Mouse (Mus musculus) forebrain, embryonic 14.5 days (tissue): Measurements from ENCODE around the gene Cat. TPM values are rescaled to one million over a fixed set of nuclear protein-coding genes. Genes with fewer than 3 reads are reported as not detected.

ENCODE experiments used
- ATAC-seq: fragments of 200-750 bp; cut with Nextera tagmentation; 2 replicates; pipeline ENCODE4 v1.8.0; 2017; ENCODE audit warnings: mild to moderate bottlenecking, moderate library complexity
- DNase-seq: peaks from one replicate; pipeline ENCODE4 v3.0.0-alpha.2; 2015; ENCODE audit warnings: low spot score
- H3K27ac ChIP-seq: fragments of 300-500 bp; sonication (generic); 2 replicates; pipeline ENCODE4 v1.5.1; 2014; ENCODE audit warnings: low read depth, mild to moderate bottlenecking, control low read depth, low read length, moderate library complexity
- H3K27me3 ChIP-seq: fragments of 300-500 bp; sonication (generic); replicated peaks from 2 replicates; pipeline ENCODE4 v1.6.1; 2014; ENCODE audit warnings: low read length, control low read depth, mixed read lengths; ENCODE audit not compliant: control insufficient read depth, insufficient read depth
- H3K36me3 ChIP-seq: fragments of 300-500 bp; sonication (generic); 2 replicates; pipeline ENCODE4 v1.6.1; 2014; ENCODE audit warnings: low read length, control low read depth; ENCODE audit not compliant: control insufficient read depth, insufficient read depth
- H3K4me1 ChIP-seq: fragments of 300-500 bp; sonication (generic); 2 replicates; pipeline ENCODE4 v1.6.1; 2014; ENCODE audit warnings: antibody characterized with exemption, low read length, control low read depth; ENCODE audit not compliant: control insufficient read depth, insufficient read depth
- H3K4me2 ChIP-seq: fragments of 300-500 bp; sonication (generic); 2 replicates; pipeline ENCODE4 v1.6.1; 2014; ENCODE audit warnings: mild to moderate bottlenecking, control low read depth, low read length
- H3K4me3 ChIP-seq: fragments of 300-500 bp; sonication (generic); 2 replicates; pipeline ENCODE4 v1.5.1; 2014; ENCODE audit warnings: low read depth, low read length, control low read depth
- H3K9ac ChIP-seq: fragments of 300-500 bp; sonication (generic); 2 replicates; pipeline ENCODE4 v1.6.1; 2014; ENCODE audit warnings: mild to moderate bottlenecking, low read length, control low read depth, moderate library complexity
- H3K9me3 ChIP-seq: fragments of 300-500 bp; sonication (generic); replicated peaks from 2 replicates; pipeline ENCODE4 v1.6.1; 2016; ENCODE audit warnings: low read length, control low read depth, mixed read lengths; ENCODE audit not compliant: control insufficient read depth
- WGBS: fragments of 180-500 bp; shearing (Covaris S2); extraction: QIAGEN DNeasy Blood & Tissue Kit; methylation state at CpG from one replicate; pipeline ENCODE4 v1.1.7; 2014; 5-methylcytosine and 5-hydroxymethylcytosine counted together
- polyA plus RNA-seq: library from polyadenylated mRNA; unstranded; fragments of >200 nt; fragmentation: Nextera tagmentation; extraction: Ambion mirVana; gene quantifications from 2 replicates; pipeline ENCODE4 v1.2.1, GENCODE M21; 2014

The Cat gene
- polyA plus RNA-seq, 1 experiment from 2014 or later: 81.9 TPM

DNA sequence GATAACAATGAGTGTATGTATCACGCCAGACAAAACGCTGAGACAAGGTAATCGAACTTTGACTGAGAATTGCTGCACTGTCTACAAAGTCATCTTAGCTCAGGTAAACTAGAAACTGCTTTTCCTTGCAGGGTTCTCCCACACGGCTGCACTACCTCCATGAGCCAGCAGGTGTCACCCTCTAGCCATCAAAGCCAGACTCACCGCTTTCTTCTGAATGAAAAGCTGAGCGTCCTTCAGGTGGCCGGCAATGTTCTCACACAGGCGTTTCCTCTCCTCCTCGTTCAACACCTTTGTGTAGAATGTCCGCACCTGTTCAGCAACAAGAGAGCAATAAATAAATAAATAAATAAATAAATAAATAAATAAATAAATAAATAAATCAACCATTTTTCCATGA, 28.3 kb downstream of the Cat start:
- peak; percentile 69 for ATAC-seq
- H3K9ac ChIP-seq: no peak overlapping the region
- H3K4me2 ChIP-seq: no peak overlapping the region
- H3K4me3 ChIP-seq: no peak overlapping the region
- no peaks in the 10 kb centered on the region for H3K27me3 ChIP-seq
- H3K4me1 ChIP-seq: no peaks in the 10 kb centered on the region
- peak; percentile 89 for DNase-seq
- peaks cover 61% of the 10 kb centered on the region for H3K36me3 ChIP-seq
- WGBS: 20% methylated on average over 10 of the region's 10 CpGs
- no peaks in the 10 kb centered on the region for H3K9me3 ChIP-seq
- no peak overlapping the region for H3K27ac ChIP-seq

DNA sequence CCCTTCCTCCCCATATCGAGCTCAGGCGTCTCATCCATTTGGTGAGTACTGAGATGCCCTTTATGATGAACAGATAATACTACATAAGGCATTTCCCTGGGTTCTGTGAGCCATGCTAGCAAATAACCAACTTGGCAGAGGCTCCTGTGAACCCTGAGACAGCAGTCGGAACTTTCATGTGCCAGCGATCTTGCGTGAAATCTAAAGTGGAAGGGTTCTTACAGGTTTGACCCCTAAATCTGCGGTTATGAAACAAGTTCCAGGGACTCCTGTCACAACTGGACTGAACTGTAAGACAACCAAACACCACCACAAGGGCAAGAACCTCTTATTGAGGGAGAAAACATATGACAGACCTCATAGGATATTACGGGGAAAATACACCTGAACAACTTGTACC, 29.2 kb downstream of the Cat start:
- Histone ChIP-seq H3K36me3 (peaks cover 57% of the 10 kb centered on the region), H3K4me2 (no peak overlapping the region), H3K27me3 (no peaks in the 10 kb centered on the region), H3K9me3 (no peaks in the 10 kb centered on the region), H3K4me1 (no peaks in the 10 kb centered on the region), H3K27ac (no peak overlapping the region), H3K9ac (no peak overlapping the region), H3K4me3 (no peak overlapping the region)
- DNase-seq (no peak), ATAC-seq (no peak)
- 94% methylated on average over 7 of the region's 7 CpGs for WGBS

DNA sequence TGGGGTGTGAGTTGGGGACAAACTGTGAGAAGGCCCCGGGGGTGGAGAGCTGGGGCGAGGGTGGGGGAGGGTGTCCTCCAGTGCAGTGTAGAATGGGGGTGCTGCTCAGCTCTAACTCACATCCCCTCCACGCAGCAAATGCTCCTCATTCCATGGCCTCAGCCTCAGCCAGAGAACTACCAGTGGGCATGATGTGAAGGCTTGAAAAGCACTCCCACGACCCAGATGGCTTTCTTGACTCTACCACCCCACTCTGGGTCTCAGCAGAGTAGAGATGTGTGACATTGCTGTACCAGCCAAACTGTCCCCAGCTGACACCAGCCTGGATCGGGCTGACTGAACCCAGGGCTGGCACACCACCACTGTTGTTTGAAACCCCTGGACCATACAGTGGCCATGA, 32.4 kb downstream of the Cat start:
- H3K4me2 ChIP-seq: no peak overlapping the region
- no peak for DNase-seq
- 91% methylated on average over 5 of the region's 5 CpGs for WGBS

DNA sequence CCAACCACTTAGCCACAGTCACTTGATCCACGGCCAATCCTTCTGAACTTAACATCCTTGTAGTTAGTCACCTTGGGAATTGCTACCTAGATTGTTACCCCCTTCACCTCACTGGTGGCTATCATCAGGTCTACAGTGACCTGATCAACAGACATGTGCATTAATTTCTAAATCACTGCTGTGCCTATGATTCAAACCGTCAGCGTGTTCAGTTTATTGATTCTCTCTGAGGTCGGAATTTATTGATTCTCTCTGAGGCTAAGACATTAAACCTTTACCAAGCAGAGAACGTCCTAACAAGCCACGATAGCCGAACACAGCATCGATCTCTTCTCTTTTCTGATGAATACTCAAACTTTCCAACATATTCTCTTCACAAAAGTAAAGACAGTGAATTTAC, 34.7 kb downstream of the Cat start:
- Histone ChIP-seq H3K4me3 (no peak overlapping the region), H3K4me1 (no peaks in the 10 kb centered on the region), H3K4me2 (no peak overlapping the region), H3K27ac (no peak overlapping the region), H3K9me3 (no peaks in the 10 kb centered on the region), H3K36me3 (peaks cover 25% of the 10 kb centered on the region), H3K27me3 (no peaks in the 10 kb centered on the region), H3K9ac (no peak overlapping the region)
- DNase-seq (no peak), ATAC-seq (no peak)
- 91% methylated on average over 8 of the region's 8 CpGs for WGBS

More for the DNA sequence above, 32.4 kb downstream of the Cat start:
- no peaks in the 10 kb centered on the region for H3K4me1 ChIP-seq
- H3K36me3 ChIP-seq: peaks cover 39% of the 10 kb centered on the region
- ATAC-seq: no peak
- H3K27me3 ChIP-seq: no peaks in the 10 kb centered on the region
- H3K9ac ChIP-seq: no peak overlapping the region
- no peak overlapping the region for H3K27ac ChIP-seq
- no peak overlapping the region for H3K4me3 ChIP-seq
- no peaks in the 10 kb centered on the region for H3K9me3 ChIP-seq

DNA sequence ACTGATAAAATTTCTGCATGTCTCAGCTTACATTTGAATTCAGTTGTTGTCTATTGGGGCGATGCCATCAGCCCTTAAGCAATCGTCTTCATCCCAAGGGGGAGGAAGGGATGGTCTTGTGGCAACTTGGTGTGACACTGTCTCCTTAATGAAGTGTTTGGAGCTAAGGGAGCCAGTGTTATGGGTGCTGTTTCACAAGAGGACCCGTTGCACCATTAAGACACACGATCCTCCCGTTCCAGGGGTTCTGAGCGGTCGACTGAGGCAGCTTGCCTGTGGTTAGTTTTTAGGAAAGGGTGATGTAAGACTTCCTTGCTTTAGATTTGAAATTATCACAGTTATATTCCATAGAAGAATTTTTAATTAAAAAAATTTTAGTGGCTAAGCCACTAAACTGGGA, 35.1 kb downstream of the Cat start:
- DNase-seq: no peak
- no peak overlapping the region for H3K4me3 ChIP-seq
- no peaks in the 10 kb centered on the region for H3K27me3 ChIP-seq
- 90% methylated on average over 7 of the region's 7 CpGs for WGBS
- H3K4me2 ChIP-seq: no peak overlapping the region
- no peak for ATAC-seq
- H3K4me1 ChIP-seq: no peaks in the 10 kb centered on the region
- H3K36me3 ChIP-seq: peaks cover 21% of the 10 kb centered on the region
- no peak overlapping the region for H3K9ac ChIP-seq
- H3K9me3 ChIP-seq: no peaks in the 10 kb centered on the region
- no peak overlapping the region for H3K27ac ChIP-seq

DNA sequence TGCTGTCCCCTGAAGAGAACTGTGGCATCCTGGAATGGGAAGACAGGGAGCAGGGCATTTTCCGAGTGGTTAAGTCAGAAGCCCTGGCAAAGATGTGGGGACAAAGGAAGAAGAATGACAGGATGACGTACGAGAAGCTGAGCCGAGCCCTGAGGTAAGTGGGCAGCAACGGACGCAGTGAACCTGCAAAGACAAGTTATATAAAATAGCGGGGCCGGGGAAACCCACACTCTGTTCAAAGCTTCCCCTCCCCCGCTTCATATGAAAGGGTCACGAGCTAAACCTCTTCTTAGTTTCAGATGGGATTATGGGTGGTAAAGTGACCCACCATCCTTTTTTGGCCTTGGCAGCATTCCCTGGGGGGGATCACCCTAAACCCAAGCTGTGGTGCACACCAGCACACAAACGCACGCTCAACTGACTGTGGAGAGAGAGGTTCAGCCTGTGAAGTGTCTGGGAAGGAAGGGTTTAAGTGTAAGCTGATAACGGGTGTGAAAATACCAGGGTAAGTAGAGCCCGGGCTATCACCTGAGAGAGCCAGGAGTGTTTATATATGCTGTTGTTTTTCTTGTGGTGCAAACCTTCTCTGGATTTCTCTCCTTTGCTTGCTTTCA, 35.9 kb downstream of the Cat start:
- Histone ChIP-seq H3K4me2 (no peak overlapping the region), H3K4me1 (no peaks in the 10 kb centered on the region), H3K27ac (no peak overlapping the region), H3K9ac (no peak overlapping the region), H3K36me3 (peaks cover 14% of the 10 kb centered on the region), H3K9me3 (no peaks in the 10 kb centered on the region), H3K4me3 (no peak overlapping the region), H3K27me3 (no peaks in the 10 kb centered on the region)
- ATAC-seq (no peak), DNase-seq (no peak)
- 69% methylated on average over 14 of the region's 14 CpGs for WGBS

DNA sequence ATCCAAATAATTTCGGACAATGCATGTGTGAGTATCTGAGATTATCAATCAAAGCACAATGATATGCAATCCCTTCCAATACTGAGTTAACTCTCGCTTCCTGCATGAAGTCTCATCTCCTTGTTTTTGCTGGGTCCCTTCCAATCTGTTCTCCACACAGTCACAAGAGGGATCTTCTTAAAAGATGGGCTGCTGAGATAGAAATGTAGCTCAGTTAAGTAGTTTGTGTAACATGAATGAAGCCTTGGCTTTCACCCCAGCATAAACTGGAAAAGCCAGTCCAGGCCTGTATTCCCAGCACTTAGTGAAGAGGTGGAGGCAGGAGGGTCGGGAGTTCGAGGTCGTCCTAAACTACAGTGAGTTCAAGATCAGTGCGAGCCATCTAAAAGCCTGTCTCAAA, 38.6 kb downstream of the Cat start:
- WGBS: 88% methylated on average over 6 of the region's 6 CpGs
- Histone ChIP-seq H3K4me1 (no peaks in the 10 kb centered on the region), H3K9me3 (no peaks in the 10 kb centered on the region), H3K4me2 (no peak overlapping the region), H3K27me3 (no peaks in the 10 kb centered on the region), H3K36me3 (no peaks in the 10 kb centered on the region), H3K4me3 (no peak overlapping the region), H3K9ac (no peak overlapping the region), H3K27ac (no peak overlapping the region)
- DNase-seq: no peak
- no peak for ATAC-seq

DNA sequence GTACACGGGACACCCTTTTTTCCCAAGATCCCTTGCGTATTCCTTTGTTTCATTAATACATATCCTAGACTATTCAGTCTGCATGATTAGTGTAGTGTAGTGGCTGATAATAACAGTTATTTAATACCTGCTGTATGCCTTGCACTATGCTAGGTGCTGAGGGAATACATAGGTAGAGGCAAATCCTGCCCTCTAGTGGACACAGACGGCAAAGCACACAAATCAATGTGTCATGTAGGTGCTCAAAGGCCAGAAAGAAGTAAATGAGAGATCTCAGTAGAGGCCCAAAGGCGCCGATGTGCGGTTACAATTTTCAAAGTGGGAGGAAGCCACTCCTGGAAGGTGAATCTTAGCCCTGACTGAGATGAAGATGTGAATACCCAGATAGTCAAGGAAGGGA, 39.2 kb downstream of the Cat start:
- peak; percentile 67 for DNase-seq
- no peaks in the 10 kb centered on the region for H3K36me3 ChIP-seq
- peak; percentile 23; the same call in 1 of the 2 replicates for ATAC-seq
- H3K4me1 ChIP-seq: no peaks in the 10 kb centered on the region
- H3K4me3 ChIP-seq: no peak overlapping the region
- H3K9ac ChIP-seq: no peak overlapping the region
- no peak overlapping the region for H3K27ac ChIP-seq
- no peak overlapping the region for H3K4me2 ChIP-seq
- no peaks in the 10 kb centered on the region for H3K27me3 ChIP-seq
- no peaks in the 10 kb centered on the region for H3K9me3 ChIP-seq
- WGBS: 65% methylated on average over 6 of the region's 6 CpGs

DNA sequence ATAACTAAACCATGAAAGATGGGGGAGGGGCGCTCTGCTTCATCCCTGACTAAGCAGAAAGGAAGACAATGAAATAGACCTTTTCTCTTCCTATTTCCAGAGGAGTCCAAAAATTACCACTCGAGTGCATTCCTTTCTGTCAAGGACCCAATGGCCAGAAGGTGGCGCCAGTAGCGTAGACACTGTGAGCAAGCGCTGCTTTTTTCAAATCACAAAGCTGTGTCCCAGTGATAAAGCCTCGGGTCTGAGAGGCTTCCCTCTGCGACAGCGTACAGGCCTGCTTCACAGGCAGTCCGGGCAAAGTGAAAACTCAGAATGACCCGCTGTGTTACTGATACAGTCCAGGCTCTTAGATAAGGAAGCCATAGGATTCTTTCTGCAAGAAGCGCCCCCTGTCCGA, 45.2 kb downstream of the Cat start:
- H3K9ac ChIP-seq: 0 out of 2 replicates have a peak overlapping the region, but pooled peaks have one; percentile 26
- peak overlapping the region; percentile 10; the same call in 1 of the 2 replicates for H3K4me3 ChIP-seq
- H3K9me3 ChIP-seq: no peaks in the 10 kb centered on the region
- 4% methylated on average over 12 of the region's 12 CpGs for WGBS
- no peaks in the 10 kb centered on the region for H3K27me3 ChIP-seq
- H3K4me2 ChIP-seq: peak overlapping the region; percentile 44
- DNase-seq (peak; percentile 91), ATAC-seq (peak; percentile 68; the same call in 1 of the 2 replicates)
- H3K4me1 ChIP-seq: no peaks in the 10 kb centered on the region
- H3K27ac ChIP-seq: no peak overlapping the region
- no peaks in the 10 kb centered on the region for H3K36me3 ChIP-seq
